Mouse (Mus musculus) stomach, postnatal 0 days (tissue): ENCODE results near the gene Tubb5. TPM values are rescaled to one million over a fixed set of nuclear protein-coding genes. Genes with fewer than 3 reads are reported as not detected.

Experiments used
- ATAC-seq: fragments of 200-750 bp; cut with Nextera tagmentation; 2 replicates; pipeline ENCODE4 v1.8.0; 2017; ENCODE audit not compliant: low FRiP score, low TSS enrichment
- DNase-seq: peaks from one replicate; pipeline ENCODE4 v3.0.0-alpha.2; 2016; ENCODE audit warnings: low spot score
- H3K27ac ChIP-seq: fragments of 300-500 bp; sonication (generic); replicated peaks from 2 replicates; pipeline ENCODE4 v1.5.1; 2014; ENCODE audit warnings: mild to moderate bottlenecking, control low read depth
- H3K27me3 ChIP-seq: fragments of 300-500 bp; sonication (generic); 2 replicates; pipeline ENCODE4 v1.6.1; 2014; ENCODE audit warnings: low read length; ENCODE audit not compliant: control insufficient read depth, insufficient read depth
- H3K36me3 ChIP-seq: fragments of 300-500 bp; sonication (generic); 2 replicates; pipeline ENCODE4 v1.6.1; 2014; ENCODE audit warnings: low read length, mixed read lengths; ENCODE audit not compliant: control insufficient read depth, insufficient read depth
- H3K4me1 ChIP-seq: fragments of 300-500 bp; sonication (generic); replicated peaks from 2 replicates; pipeline ENCODE4 v1.6.1; 2014; ENCODE audit warnings: antibody characterized with exemption; ENCODE audit not compliant: control insufficient read depth, insufficient read depth
- H3K4me2 ChIP-seq: fragments of 300-500 bp; sonication (generic); replicated peaks from 2 replicates; pipeline ENCODE4 v1.6.1; 2014; ENCODE audit warnings: low read depth, mild to moderate bottlenecking, control low read depth, moderate library complexity
- H3K4me3 ChIP-seq: fragments of 300-500 bp; sonication (generic); 2 replicates; pipeline ENCODE4 v1.5.1; 2014; ENCODE audit warnings: low read depth, low read length, control low read depth
- H3K9ac ChIP-seq: fragments of 300-500 bp; sonication (generic); 2 replicates; pipeline ENCODE4 v1.6.1; 2014; ENCODE audit warnings: mild to moderate bottlenecking, low read length, control low read depth, mixed read lengths
- H3K9me3 ChIP-seq: fragments of 300-500 bp; sonication (generic); 2 replicates; pipeline ENCODE4 v1.6.1; 2016; ENCODE audit warnings: low read length; ENCODE audit not compliant: control insufficient read depth
- CTCF ChIP-seq: IDR thresholded peaks from 2 replicates; pipeline ENCODE4 v1.5.1; 2016; ENCODE audit warnings: antibody characterized with exemption, low read depth, mild to moderate bottlenecking, moderate library complexity
- EP300 ChIP-seq: optimal IDR thresholded peaks from 2 replicates; pipeline ENCODE3; 2016; ENCODE audit warnings: antibody characterized with exemption
- WGBS: fragments of 180-500 bp; shearing (Covaris S2); extraction: QIAGEN DNeasy Blood & Tissue Kit; methylation state at CpG from one replicate; pipeline ENCODE4 v1.1.7; 2014; 5-methylcytosine and 5-hydroxymethylcytosine counted together
- polyA plus RNA-seq: library from polyadenylated mRNA; unstranded; fragments of >200 nt; fragmentation: Nextera tagmentation; extraction: Ambion mirVana; gene quantifications from 2 replicates; pipeline ENCODE4 v1.2.1, GENCODE M21; 2015

Gene Tubb5
- 251 and 296 TPM in 2 replicates for polyA plus RNA-seq

DNA sequence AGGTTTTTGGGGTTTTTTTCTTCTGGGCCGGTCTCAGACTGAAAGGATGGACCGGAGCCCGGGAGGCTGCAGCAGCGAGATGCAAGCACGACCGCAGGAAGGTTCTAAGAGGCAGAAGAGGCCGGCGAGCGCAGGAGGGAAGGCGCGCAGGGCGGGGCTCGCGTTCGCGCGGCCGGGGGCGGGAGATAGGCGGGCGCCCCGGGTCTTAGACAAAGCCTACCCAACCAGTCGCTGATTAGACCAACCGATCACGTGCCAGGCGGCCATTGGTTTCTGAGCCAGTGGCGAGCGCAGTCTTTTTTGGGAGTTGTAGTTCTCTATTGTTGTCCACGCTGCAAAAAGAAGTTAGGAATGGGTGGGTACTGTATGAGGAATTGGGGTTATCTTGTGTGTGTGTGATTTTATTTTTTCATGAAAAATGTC, at the start of gene Tubb5:
Gene Tubb5 (minus strand): TSS at position 185 of the 423 bp plus-strand sequence.
- under 1% methylated on average over 29 of the region's 29 CpGs for WGBS
- H3K4me2 ChIP-seq: peak within 1 kb of the TSS; percentile 81
- peaks cover 5% of the 10 kb centered on the region; the same call in 1 of the 2 replicates for H3K4me1 ChIP-seq
- TF ChIP-seq EP300: no peak
- TF ChIP-seq CTCF: 0 out of 2 replicates have a peak, but pooled peaks have one; percentile 10
- H3K27me3 ChIP-seq: no peaks in the 10 kb centered on the region
- peak; percentile 97 for DNase-seq
- H3K36me3 ChIP-seq: peaks cover 17% of the 10 kb centered on the region
- ATAC-seq: peak; percentile 82
- peak within 1 kb of the TSS; percentile 74 for H3K9ac ChIP-seq
- no peaks in the 10 kb centered on the region for H3K9me3 ChIP-seq
- H3K4me3 ChIP-seq: peak within 1 kb of the TSS; percentile 71
- H3K27ac ChIP-seq: peak within 1 kb of the TSS; percentile 91

DNA sequence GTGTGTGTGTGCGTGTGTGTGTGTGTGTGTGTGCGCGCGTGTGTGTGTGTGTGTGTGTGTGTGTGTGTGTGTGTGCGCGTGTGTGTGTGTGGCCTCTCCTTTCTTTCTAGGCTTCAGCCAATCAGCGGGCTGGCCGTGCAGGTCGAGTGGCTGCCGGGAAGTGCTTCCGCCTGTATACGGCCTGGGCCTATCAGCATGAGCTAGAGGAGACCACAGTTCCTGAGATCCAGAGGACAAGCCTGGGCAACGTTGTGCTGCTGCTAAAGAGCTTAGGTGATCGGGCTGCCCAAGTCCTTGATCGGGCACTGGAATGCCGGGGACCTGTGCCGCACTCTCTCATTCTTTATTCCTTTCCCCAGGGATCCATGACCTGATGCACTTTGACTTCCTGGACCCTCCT, 49.6 kb upstream of the Tubb5 start:
- peaks cover 37% of the 10 kb centered on the region for H3K36me3 ChIP-seq
- TF ChIP-seq EP300: no peak
- no peak for TF ChIP-seq CTCF
- no peak overlapping the region for H3K4me2 ChIP-seq
- DNase-seq: no peak
- no peak overlapping the region for H3K4me3 ChIP-seq
- H3K9me3 ChIP-seq: no peaks in the 10 kb centered on the region
- ATAC-seq: no peak
- H3K4me1 ChIP-seq: no peaks in the 10 kb centered on the region
- H3K9ac ChIP-seq: no peak overlapping the region
- H3K27me3 ChIP-seq: no peaks in the 10 kb centered on the region
- WGBS: 86% methylated on average over 12 of the region's 17 CpGs
- H3K27ac ChIP-seq: no peak overlapping the region

GRCm38 (mm10) chr17:35883777-35884176, 45.7 kb upstream of the Tubb5 start:
- DNase-seq (no peak), ATAC-seq (no peak)
- Histone ChIP-seq H3K36me3 (peaks cover 28% of the 10 kb centered on the region), H3K27ac (no peak overlapping the region), H3K4me1 (peaks cover 3% of the 10 kb centered on the region; the same call in 1 of the 2 replicates), H3K9ac (no peak overlapping the region), H3K4me2 (no peak overlapping the region), H3K9me3 (no peaks in the 10 kb centered on the region), H3K27me3 (no peaks in the 10 kb centered on the region), H3K4me3 (no peak overlapping the region)
- TF ChIP-seq CTCF: no peak
- no peak for TF ChIP-seq EP300
- 93% methylated on average over 14 of the region's 14 CpGs for WGBS

- H3K4me3 ChIP-seq: no peak overlapping the region
- no peak for ATAC-seq
- no peak overlapping the region for H3K4me2 ChIP-seq
- H3K9ac ChIP-seq: no peak overlapping the region
- 89% methylated on average over 16 of the region's 17 CpGs for WGBS
- no peak for DNase-seq
- no peak for TF ChIP-seq EP300
- no peak for TF ChIP-seq CTCF
- no peaks in the 10 kb centered on the region for H3K27me3 ChIP-seq
- no peak overlapping the region for H3K27ac ChIP-seq
- no peaks in the 10 kb centered on the region for H3K9me3 ChIP-seq
- peaks cover 3% of the 10 kb centered on the region; the same call in 1 of the 2 replicates for H3K4me1 ChIP-seq
- peaks cover 28% of the 10 kb centered on the region for H3K36me3 ChIP-seq
These were observed 44.8 kb upstream of the Tubb5 start for GRCm38 (mm10) chr17:35882924-35883323.

DNA sequence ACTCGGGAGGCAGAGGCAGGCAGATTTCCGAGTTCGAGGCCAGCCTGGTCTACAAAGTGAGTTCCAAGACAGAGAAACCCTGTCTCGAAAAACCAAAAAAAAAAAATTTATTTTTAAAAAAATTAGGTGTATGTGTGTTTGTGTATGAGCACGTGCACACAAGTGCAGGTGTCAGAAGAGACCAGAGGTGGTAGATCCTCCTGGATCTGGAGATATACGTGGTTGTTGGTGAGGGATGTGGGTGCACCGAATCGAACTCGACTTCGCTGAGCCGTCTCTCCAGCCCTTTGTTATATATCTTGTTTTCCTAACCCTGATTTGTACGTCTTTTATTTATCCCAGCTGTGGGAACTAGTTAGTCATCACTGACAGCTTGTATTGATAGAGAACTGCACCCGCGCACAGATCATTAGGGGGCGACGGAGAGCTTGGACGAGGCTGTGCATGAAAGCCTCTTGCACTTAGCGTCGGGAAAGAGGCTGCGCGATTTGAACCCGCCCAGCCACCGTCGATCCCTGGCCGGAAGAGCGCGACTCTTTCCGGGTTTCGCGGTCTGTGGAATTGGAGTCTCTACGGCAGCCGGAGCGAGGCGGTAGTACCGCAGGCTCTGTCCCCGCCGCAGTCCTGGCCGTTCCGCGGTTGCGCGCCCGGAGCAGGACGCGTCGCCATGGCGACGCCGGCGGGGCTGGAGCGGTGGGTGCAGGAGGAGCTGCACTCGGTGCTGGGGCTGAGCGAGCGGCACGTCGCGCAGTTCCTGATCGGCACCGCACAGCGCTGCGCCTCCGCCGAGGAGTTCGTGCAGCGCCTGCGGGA, 41.3 kb upstream of the Tubb5 start, which contains the start of gene Dhx16:
Gene Dhx16 (plus strand): TSS at position 575 of the 813 bp plus-strand sequence.
- peak; percentile 95 for ATAC-seq
- WGBS: 5% methylated on average over 65 of the region's 66 CpGs
- peak within 1 kb of the TSS; percentile 83 for H3K9ac ChIP-seq
- no peaks in the 10 kb centered on the region for H3K27me3 ChIP-seq
- peak within 1 kb of the TSS; percentile 77 for H3K27ac ChIP-seq
- TF ChIP-seq CTCF (peak; percentile 93), EP300 (no peak)
- peak; percentile 98 for DNase-seq
- H3K4me3 ChIP-seq: peak within 1 kb of the TSS; percentile 88
- H3K4me1 ChIP-seq: peaks cover 3% of the 10 kb centered on the region; the same call in 1 of the 2 replicates
- H3K9me3 ChIP-seq: no peaks in the 10 kb centered on the region
- peak within 1 kb of the TSS; percentile 90 for H3K4me2 ChIP-seq
- H3K36me3 ChIP-seq: peaks cover 14% of the 10 kb centered on the region

DNA sequence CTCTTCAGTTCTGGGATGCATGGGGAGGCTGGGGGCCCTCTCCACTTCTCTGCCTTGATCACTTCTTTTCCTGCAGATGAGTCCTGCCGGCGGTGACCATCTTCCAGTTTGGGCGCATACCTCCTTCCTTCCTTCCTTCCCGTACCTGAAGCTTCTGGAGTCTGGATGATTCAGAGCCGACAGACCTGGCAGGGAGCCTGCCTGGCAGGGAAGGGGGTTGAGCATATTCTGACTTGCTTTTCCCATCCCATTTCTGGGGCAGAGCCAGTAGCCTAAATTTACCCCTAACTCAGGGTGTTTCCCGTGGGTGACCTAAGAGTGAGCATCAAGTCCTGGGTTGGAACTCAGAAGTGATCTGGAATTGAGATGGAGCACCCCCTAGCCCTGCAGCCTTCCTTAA, 36.6 kb upstream of the Tubb5 start:
- peaks cover 3% of the 10 kb centered on the region; the same call in 1 of the 2 replicates for H3K4me1 ChIP-seq
- no peaks in the 10 kb centered on the region for H3K27me3 ChIP-seq
- H3K27ac ChIP-seq: no peak overlapping the region
- ATAC-seq (no peak), DNase-seq (no peak)
- 70% methylated on average over 6 of the region's 6 CpGs for WGBS
- H3K4me2 ChIP-seq: no peak overlapping the region
- no peak overlapping the region for H3K9ac ChIP-seq
- H3K9me3 ChIP-seq: no peaks in the 10 kb centered on the region
- no peak for TF ChIP-seq EP300
- TF ChIP-seq CTCF: no peak
- H3K36me3 ChIP-seq: no peaks in the 10 kb centered on the region; the same call in 1 of the 2 replicates
- H3K4me3 ChIP-seq: no peak overlapping the region
